Mouse (Mus musculus): ENCODE results near the gene Fgf16.

DNA sequence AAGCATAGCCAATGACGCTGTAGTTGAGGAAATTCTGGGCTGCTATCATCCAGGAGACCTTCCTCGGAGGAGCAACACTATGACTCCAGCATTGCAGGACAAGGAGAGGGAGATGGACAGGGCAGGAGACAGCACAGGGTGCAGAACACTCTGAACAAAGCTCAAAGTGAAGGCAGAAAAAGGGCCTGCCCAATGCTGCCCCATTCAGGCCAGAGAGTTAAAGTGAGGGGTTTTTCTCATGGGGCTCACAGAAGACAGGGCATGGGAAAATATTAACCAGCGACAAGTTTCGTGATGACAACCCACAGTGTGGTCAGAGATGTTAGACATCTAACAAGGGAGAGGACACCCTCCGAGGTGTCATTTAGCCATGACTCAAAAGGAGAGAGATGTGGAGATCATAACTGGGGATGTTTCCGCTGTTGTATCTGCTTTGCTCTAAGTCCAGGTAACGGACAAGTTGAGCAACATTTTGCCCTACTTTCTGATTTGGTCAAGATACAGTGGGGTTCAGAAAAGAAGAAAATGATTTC is 48.2 kb upstream of the Fgf16 start:
- no peak for TF ChIP-seq CTCF (conservative IDR thresholded peaks at IDR 0.05; ENCODE audit: insufficient read depth, insufficient read length, low read depth, low read length)
- no peak for TF ChIP-seq POLR2A (IDR thresholded peaks at IDR 0.05; ENCODE audit: low read depth, low read length)

Data from kidney, adult 2 months (tissue).